Mouse (Mus musculus): Measurements from ENCODE around the gene Hoxb9. TPM values are rescaled to one million over a fixed set of nuclear protein-coding genes. Genes with fewer than 3 reads are reported as not detected.

The Hoxb9 gene
- polyA plus RNA-seq, 2 experiments from 2014 or later, result 0.15 TPM; not detected in 1

- ATAC-seq, result no peak
These were observed 27.8 kb downstream of the Hoxb9 start for GRCm38 (mm10) chr11:96298895-96299667.

GRCm38 (mm10) chr11:96299781-96300180, 28.5 kb downstream of the Hoxb9 start:
- no peak for ATAC-seq

DNA sequence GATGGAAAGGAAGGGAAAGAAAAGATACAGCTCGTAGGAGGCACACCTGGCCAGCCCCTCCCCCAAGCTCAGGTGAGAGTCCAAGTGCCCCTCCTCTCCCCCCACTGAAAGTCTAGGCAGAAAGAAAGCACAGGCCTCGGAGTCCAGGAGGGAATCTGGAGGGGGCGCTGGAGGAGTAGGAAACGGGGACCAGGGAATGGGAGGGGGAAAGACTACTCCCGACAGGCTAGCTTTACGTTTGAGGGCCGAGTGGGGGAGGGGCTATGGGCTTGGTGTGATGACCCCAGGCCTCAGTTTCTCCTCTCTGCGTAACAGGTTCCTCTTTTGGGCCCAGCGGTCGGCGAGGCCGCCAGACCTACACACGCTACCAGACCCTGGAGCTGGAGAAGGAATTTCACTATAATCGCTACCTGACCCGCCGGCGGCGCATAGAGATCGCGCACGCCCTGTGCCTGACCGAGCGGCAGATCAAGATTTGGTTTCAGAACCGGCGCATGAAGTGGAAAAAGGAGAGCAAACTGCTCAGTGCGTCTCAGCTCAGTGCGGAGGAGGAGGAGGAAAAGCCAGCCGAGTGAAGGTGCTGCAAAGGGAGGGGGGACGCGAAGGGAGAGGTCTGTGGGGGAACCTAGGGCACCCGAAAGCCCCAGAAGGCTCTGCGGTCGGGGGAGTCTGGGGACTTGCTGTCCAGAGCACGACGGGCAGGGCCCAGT, 29.3 kb downstream of the Hoxb9 start:
- ATAC-seq, result no peak

DNA sequence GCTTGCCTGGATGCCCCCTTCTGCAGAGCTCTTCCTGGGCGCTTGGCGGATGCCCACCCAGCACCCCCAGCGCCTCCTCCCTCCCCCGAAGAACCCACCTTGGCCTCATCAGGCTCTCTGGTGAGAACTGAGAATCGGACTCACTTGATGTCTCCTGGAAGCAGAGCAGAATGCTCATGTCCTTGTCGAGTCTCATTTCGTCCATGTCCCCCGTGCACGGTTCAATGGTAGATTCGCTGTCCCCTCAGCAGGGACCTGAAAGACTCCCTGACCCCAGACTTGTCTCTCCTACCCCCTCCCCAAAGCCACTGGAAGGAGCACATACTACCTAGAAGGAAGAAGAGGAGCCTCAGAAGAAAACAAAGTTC, 29.8 kb downstream of the Hoxb9 start:
- ATAC-seq, result no peak

DNA sequence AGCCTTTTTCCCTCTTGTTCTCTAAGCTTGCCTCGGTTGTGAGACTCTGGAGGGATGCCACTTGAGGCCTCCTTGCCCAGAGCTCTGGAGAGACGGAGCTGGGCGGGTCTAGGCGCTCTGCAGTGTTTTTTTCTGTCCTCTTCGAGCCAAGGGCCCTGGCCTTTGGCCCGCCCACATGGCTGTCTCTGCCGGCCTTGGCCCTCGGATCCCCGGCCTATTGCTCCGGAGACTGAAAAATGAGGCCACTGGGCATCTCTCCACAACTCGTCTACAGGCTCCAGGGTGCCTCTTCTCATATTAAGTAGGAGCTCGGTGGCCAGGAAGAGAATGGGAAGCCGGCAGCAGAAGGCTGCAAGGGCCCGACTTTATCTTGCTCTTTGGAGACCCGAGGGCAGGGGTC, 30.6 kb downstream of the Hoxb9 start:
- ATAC-seq, result no peak

- ATAC-seq, result no peak
These were observed 31.3 kb downstream of the Hoxb9 start for GRCm38 (mm10) chr11:96302381-96303150.

GRCm38 (mm10) chr11:96303151-96304099, 32.2 kb downstream of the Hoxb9 start, which contains the start of gene Hoxb5:
Gene Hoxb5 (plus strand): TSS chr11:96303336.
- ATAC-seq, result peak; percentile 63

DNA sequence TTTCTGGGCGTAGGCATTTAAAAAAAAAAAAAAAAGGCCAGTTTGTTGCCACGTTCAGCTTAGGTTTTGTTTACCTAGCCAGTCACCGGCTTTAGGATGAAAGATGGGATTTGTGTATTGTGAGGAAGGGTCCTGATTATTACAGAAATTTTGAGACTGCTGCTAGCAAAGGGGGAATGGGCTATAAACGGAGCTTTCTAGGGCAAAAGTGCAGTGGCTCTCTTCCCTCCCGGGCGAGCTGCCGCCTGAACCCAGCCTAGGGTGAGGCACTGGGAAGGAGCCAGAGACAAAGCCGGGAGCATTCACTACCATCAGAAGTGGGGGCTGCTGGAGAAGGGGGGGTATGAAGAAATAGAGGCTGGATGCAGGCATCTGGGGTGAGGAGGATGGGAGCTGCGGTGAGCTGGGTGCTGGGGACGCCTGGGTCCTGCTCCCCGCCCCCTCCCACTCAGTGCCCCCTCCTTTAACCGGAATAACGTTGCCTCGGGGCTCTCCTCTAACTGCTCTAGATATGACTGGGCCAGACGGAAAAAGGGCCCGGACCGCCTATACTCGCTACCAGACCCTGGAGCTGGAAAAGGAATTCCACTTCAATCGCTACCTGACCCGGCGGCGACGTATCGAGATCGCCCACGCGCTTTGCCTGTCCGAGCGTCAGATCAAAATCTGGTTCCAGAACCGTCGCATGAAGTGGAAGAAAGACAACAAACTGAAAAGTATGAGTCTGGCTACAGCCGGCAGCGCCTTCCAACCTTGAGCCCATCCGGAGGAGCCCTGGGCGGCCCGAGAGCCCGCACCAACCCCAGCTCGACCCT, 33.3 kb downstream of the Hoxb9 start:
- ATAC-seq, result no peak

- ATAC-seq, result no peak
These were observed 34.4 kb downstream of the Hoxb9 start for GRCm38 (mm10) chr11:96305505-96306182.

DNA sequence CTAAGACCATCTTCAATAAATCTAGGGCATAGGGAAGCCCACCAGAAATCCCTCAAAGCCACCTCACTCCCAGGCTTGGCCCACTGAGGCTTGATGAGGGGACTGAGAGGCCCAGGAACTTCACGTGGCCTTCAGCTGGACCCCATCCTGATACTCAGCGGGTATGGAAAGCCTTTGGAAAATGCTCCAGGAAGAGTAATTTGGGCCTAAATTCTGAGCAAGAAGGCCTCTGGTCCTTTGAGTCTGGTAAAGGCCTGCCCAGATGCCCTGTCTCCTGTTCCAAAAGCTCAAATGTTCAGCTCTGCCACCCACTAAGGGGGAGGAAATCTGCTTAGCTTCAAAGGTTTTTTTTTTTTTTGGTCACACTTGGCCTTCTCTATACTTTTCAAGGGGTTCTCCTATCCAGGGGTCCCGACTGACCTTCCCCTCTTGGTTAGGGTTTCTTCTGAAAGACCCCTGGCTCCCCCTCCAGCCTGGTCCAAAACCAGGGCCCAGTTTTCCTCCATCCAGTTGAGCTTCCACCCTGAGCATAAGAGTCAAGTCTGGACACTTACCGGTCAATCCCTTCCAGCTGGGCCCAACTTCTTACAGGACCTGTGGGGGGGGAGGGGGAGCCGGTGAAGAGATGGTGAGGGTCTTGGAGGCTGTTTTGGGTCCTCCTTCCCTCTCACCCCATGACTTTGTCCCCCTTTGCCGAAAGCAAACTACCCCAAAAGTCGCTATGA, 35.1 kb downstream of the Hoxb9 start:
- ATAC-seq, result no peak

DNA sequence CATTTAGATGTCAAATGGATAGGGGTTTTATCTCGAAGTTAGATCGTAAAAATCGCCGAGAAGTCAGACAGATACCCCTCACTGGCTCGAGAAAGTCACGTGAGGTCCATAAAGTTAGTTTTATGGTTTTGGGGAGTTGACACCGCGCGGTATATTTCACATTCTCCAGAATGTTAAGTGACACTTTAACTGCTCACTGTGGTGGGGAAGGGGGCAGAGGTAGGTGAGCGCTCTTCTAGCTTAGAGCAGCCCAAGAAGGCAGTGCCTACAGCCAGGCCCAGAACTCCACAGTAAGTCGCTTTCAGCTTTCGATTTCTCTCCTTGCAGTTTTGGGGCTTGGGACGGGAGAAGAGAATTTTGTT, 35.6 kb downstream of the Hoxb9 start:
- ATAC-seq, result no peak

DNA sequence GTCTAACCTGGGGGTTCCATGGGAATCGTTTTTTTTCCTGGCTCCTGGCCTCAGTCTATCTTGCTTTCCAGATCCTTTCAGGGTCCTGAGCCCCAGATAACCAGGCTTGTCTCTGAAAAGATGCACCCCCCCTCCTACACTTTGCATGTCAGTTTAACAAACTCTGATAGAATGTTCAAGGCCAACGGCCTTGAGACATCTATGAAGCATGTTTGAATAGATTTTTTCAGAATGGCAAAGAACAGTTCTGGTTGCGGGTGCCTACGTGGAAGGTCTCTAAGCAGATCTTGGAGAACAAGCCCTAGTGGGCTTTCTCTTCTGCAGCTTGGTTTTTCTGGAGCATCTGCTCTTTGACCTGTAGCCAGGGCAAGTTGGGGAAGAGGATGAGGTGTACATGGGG, 37.5 kb downstream of the Hoxb9 start:
- no peak for ATAC-seq

DNA sequence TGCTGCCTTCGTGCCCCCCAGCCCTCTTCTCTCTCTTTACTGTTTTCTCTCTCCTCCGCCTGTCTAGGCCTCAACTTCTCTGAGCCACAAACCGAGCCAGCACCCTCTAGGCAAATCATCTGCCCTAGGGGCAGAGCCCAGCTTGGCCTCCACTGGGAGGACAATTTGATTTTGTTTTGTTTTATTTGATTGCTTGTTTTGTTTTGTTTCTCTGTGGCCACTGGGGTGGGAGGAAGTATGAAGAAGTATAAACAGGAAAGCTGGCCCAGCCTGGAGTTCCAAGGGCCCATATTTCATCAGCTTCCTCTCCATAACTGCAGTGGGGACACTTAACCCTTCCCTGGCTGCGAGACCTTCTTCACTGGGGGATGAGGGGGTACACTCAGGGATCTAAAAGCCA, 38.0 kb downstream of the Hoxb9 start:
- no peak for ATAC-seq

- no peak for ATAC-seq
These were observed 39.1 kb downstream of the Hoxb9 start for GRCm38 (mm10) chr11:96310183-96310938.

- peak; percentile 31 for ATAC-seq
These were observed 39.8 kb downstream of the Hoxb9 start for GRCm38 (mm10) chr11:96311097-96311496.

- peak; percentile 88 for ATAC-seq
These were observed 40.5 kb downstream of the Hoxb9 start for GRCm38 (mm10) chr11:96311520-96312417.

DNA sequence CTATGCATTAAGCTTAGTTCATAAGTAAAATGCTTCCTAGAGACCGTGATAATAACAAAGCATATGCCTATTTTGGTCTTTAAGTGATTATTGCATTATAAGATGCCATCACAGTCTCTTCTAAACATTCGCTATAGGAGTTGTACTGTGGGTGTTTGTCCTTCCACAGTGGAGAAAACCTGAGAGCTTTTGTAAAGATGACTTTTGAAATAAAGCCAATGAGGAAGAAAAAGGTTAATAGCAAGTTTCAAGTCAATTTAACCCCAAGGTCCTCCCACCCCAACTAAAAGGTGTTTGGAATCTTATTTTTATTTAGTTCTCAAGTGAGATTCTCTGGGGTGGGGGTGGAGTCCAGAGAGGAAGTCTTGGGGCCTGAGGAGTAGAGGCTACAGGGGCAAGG, 41.9 kb downstream of the Hoxb9 start:
- ATAC-seq, result no peak

DNA sequence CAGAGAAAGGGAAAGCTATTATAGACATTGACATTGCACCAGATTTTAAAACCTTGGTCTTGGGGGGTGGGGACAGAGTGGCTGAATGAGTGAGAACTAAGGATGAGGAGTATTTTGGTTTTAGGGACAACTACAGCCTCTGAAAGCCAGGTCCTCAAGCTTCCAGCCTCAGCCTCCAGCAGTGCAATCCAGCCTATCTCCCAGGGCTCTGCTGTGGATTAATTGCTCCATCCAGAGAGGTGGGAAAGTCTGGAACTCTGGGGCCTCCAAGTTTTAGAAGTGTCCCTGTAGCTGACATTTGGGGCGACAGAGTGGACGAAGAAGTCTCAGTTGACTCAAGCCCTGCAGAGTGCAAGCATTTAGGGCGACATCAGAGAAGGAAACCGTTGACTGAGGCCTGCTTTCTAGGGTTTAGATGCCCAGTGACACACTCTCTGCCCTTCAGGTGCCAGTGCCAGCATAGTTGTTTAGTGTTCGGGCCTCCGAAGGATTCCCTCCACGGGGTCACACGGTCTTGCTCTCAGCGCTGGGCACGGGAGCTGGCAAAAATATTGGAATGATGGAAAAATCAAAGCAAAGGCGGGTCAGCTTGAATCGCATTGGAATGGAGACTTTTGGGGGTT, 42.7 kb downstream of the Hoxb9 start:
- no peak for ATAC-seq
